Mouse (Mus musculus) frontal cortex, postnatal 14 days (tissue): Measurements from ENCODE around the gene Spats2.

Source experiments
- DNase-seq, 2 experiments: peaks; one replicate each; pipeline ENCODE4 v3.0.0; 2022; ENCODE audit warnings: low spot score in 2 of 2

Spats2 gene

DNA sequence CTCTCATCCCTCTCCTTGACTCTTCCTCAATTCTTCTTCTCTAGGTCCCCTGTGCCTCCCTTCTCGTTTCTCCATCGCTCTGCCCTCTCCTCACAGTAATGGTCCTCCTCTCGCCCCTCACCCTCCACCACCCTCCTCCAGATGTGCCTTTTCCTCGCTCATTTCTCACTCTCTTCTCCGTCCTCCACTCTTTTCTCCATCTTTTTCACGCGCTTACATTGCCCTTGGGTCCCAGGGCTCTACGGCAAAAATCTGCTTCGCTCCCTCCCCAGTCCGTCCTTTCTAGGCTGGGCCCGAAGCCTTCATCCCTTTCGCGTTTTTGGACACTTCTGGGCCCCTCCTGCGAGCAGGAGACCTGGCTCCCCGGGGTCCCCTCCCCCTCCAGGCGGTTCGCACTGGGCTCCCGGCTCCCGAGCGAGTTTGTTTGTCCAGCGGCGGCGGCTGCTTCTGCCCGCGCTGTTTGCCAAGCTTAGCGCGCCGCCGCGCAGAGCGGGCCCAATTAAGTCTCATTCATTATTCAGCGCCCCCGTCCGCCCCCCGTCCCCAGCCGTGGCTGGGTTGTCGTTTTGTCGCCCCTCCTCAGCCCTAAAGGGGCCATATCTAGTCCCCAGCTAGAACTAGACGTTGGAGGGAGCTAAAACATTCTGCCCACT, 27.8 kb upstream of the Spats2 start:
- no peak for DNase-seq

DNA sequence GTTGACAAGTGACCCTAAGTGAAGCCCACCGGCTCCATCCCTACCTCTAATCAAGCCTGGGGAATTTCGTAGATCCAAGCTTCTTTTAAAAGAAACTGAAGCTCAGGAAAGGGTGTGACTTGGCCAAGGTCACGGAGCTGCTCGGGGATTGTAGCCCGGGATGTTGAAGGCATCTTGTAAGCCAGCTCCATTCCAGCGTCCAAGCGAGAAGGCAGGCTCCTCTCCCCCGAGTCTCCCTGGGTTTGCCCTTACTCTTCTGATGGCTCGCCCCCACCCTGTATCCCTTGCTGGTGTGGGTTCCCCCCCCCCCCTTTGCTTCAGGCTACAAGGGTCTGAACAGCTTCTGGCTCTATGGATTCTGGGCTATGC, 27.2 kb upstream of the Spats2 start:
- DNase-seq = no peak

DNA sequence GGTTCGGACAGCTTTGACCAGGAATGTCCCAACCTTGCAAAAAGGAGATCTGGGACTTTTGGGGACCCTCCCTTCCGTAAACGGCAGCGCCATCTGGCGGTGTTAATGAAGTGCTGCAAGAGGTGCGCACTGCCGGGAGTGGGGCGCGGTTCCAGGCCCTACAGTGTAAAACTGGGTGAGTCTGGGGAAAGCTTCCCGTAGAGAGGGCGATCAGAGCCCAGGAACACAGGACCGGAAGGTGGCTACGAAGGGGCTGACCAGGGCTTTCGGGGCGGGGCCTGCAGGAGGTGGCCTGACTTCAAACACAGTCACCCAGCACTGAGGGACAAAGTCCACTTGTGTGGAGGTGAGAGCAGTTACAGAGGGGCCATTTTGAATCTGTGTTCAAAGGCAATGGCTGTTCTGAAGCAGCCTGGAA, 26.6 kb upstream of the Spats2 start:
- DNase-seq = no peak

DNA sequence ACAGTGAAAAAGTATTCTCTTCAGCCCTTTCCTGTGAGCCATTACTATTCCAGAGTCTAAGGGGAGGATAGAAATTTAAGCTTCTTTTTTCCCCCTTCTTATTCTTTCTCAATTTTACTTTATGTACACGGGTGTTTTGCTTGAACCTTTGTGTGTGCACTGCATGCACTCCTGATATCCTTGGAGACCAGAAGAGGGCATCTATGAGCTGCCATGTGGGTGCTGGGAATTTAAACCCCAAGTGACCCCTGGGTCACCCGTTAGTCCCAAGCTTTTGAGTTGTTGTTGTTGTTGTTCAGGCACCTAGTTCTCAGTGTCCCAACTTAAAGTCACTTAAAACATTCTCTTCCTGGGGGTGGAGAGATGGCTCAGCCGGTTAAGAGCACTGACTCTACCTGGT, 25.7 kb upstream of the Spats2 start:
- no peak for DNase-seq

DNA sequence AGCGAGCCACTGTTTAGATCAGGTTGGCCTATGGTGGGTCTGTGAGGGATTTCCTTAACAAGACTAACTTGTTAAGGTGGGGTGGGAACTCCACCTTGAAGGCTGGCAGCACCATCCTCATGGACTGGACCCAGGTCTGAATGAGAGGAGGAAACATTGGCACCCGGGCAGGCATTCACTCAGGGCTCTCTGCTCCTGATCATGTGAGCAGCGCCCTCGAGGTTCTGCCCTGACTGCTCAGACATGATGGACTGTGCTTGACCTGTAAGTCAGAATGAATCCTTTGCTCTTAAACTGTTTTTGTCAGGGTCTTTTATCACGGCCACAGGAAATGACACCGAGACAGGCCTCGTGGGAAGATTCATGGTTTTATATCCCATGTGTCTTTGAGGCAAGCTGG, 20.5 kb upstream of the Spats2 start:
- no peak for DNase-seq

DNA sequence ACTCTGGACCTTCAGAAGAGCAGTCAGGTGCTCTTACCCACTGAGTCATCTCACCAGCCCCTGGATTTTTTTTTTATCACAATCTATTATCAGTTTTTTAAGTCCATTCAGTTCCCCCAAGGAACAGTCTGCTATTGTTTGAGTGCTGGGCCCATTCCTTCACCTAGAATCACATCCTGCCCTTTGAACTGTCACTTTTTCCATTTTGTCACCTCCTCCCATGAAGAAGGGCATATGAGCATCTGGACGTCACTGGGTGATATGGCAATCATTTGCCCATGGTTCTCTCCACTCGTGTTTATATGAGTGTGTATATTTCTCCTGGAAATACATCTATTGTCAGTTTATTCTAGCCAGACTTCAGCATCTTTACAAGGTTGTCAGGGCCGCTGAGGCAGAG, 17.9 kb upstream of the Spats2 start:
- no peak for DNase-seq

DNA sequence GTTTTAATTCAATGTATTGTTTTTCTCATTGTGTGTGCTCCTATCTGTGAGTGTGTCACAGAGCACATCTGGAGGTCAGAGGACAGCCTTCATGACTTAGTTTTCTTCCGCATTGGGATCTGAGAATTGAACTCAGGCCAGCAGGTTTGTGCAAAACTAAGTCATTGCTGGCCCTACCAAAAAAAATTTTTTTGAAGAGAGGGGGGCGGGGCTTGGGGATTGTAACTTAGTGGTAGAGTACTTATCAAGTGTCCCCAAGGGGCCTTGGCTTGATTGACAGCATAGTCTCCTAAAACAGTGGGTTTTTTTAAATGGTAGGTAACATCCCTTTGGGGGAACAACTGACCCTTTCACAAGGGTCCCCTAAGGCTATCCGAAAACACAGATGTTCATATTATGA, 14.6 kb upstream of the Spats2 start:
- no peak for DNase-seq

DNA sequence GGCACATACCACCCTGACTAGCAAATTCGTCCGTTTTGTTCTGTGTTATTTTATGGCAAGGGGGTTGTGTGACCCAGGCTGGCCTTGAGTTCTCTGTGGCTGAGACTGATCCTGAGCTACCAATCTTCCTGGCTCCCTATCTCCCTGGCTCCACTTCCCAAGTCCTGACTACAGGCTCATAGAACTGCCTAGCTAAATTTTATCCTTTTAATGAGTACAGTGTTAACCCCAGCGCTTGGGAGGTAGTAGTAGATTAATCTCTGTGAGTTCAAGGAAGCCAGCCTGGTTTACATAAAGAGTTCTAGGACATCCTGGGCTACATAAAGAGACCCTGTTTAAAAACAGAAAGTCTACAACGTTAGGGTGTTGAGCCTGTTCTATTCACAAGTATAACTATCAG, 13.9 kb upstream of the Spats2 start:
- no peak for DNase-seq

DNA sequence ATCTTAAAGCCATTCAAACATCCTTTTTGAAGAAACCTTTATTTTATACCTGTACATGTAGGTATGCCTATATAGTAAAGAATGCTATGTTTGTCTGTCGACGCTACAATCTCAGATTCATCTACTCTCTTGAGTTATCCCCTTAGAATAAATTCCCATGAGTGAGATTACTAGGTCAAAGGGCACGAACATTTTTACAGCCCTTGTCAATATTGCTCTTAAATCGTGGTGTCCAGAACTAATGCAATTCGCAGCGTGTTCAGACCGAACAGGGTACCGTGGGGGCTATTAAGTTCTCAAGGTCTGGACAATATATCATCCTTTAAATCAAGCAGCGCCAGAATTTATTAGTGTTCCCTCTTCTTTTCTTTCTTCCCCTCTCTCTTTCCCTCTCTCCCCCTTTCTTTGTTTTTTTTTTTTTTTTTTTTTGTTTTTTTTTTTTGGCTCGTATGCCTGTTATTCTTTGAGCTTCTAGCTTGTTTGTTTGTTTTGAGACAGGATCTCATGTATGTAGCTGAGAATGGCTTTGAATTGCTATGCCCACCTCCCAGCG, 12.8 kb upstream of the Spats2 start:
- DNase-seq = no peak

DNA sequence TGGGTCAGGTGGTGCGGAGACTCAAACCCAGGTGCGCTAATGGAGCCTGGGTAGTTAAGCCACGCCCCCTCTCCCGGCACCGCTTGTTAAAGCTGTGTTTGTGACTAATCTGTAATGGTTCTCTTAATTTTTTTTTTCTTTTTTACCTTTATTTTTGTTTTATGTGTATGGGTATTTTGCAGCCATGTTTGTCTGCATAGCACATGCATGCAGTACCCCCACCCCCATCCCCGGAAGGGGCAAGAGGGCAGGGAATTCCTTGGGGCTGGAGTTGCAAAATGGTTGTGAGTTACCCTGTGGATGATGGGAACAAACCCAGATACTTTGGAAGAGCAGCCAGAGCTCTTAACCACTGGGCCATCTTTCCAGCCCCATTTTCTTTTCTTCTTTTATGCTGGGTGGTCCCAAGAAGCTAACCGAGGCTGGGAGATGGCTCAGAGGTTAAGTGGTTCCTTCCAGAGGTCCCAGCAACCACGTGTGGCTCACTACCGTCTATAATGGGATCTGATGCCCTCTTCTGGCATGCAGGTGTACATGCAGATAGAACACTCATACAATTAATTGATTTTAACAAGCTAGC, 12.2 kb upstream of the Spats2 start:
- DNase-seq = no peak

DNA sequence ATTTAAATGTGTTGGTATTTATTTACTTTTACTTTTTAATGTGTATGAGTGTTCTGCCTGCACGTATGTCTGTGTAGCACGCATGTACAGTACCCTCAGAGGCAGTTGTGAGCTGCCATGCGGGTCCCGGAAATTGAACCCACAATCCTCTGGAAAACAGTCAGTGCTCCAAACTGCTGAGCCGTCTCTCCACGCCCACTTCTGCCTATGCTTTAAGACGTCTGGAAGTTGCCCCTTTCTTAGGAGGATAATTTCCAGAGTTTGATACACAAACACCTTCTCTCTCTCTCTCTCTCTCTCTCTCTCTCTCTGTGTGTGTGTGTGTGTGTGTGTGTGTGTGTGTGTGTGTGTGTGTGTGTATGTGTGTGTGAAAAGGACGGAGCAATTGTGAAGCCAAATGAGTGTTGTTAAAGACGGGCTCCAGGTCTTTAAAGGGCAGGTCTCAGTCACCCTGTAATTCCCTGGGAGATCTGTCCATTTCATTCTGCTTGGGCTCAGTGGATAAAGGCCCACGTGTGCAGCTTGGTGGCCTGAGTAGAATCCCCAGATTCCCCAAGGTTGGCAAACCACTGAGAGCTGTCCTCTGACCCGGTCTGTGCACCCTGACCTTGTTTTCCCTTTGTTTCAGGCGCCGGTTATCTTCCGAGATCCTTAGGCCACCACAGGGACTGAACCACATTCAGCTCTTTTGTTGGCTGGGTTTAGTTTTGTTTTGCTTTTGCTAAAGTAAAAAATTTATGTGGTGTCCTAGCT, 11.2 kb upstream of the Spats2 start:
- DNase-seq = no peak

DNA sequence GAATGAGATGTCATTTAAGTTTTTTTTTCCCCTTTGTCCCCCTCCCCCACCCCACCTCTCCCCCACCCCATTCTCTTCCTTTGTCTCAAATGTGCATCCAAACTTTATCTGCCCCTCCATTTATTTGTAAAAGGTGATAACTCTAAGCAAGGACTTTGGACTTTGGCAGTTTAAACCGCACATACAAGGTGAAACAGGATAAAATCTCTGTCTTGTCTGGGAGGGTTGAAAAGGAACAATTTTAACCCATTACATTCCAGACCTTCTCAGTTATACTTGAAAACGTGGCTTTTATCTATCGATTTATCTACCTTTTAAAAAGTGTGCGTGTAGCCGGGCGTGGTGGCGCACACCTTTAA, 10.7 kb upstream of the Spats2 start:
- no peak for DNase-seq

DNA sequence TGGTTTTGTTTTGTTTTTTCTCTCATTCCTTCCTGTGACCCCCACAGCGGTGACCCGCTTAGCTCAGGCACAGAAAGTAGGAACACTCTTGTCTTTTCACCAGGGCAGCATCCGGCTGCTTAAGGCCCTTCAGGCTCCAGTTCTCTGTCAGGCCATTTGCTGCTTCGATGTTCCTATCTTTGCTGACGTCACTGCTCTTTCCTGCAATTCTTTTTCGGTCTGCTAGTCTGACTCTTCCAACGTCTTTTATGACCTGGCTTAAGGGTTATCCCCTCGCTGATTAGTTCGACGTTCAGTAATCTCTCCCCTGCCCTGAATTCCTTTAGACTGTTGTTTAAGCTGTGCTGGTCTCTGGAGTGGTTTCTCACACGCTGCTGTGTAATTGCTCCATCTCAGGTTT, 9.2 kb upstream of the Spats2 start:
- DNase-seq = no peak

DNA sequence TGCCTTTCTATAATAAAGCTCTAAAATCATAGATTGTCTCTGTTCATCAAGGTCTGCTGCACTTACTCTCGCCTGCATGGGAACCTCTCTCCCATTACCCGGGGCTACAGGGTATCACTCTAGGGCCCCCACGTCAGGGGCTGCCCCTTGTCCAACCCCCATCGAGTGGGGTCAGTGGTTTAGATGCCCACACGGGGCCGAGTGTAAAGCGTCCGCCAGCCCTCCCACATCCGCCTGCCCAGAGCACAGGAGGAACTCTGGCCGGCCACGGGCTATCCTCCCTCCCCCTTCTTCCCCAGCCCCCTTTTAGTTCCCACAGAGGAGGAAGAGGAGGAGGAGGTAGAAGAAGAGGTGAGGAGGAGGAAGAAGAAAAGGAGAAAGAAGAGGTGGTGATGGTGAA, 4.9 kb upstream of the Spats2 start:
- DNase-seq = no peak

DNA sequence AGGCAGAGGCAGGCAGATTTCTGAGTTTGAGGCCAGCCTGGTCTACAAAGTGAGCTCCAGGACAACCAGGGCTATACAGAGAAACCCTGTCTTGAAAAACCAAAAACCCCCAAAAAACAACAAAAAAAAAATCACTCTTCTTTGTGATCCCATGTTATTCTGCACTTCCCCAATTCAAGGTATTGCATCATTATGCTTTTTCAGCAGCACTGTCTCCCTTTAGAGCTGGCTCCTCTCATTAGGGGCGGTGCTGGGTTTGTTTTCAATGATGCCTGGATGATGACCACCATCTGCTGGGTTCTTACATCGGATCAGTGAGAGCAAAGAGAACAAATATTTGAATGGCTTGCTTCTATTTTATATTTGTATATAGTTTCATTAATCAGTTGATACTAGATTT, 3.1 kb upstream of the Spats2 start:
- no peak for DNase-seq

DNA sequence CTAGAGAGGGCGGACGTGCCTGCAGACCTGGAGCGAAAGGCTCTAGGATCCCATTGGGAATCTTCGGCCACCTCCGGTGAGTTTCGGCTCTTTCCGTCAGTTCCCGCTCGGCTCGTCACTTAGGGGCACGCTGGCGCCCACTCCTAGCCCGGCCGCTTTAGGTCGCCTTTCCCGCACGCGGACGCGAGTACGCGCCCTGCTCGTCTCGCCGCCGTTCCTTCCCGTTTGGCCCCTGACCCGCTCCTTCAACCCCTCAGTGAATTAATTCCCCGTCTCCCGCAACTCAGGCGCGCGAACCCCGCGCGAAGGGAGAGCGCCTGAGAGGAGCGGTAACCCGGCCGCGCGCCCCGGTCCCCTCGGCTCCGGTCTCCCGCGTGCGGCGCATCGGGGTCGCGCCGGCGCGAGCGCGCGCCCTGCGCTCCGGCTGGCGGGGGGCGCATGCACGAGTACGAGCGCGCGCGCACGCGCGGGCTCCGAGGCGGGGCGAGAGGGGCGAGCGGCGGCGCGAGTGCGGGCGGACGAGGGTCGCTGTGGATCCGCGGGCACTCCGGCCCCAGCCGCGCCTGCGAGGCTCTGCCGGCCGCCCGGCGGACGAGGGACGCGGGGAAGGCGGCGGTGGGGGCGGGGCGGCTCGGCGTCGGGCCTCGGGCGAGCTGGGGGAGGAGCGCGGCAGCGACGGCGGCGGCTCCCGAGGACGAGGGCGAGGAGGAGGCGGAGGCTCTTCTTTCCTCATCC, 532 bp downstream of the Spats2 start:
- DNase-seq = peak; percentile 76 to 82

DNA sequence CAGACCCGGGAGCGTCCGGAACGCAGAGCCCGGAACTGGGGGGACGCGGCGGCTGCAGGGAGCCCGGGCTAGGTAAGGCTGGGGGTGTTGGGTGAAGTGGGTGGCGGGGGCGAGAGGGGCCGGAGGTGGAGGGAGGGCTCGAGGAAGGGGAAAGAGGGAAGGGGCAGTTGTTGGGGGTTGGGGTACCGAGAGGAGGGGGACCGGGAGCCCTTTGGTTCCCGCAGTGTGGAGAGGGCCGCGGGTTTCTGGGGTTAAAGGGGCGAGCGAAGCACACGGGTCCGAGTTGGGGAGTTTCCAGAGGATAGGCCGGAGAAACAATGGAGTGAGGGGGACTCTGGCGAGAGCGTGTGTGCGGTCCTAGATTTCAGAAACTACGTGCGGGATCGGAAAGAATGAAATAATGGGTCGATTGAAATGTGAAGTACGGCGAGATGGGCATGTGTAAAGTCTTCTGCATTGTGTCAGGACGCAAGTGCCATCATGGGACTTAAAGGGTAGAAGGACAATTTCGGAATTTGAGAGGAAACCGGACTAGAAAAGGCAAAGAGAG, 1.2 kb downstream of the Spats2 start:
- DNase-seq = peak in 1 of 2 experiments; percentile 8

DNA sequence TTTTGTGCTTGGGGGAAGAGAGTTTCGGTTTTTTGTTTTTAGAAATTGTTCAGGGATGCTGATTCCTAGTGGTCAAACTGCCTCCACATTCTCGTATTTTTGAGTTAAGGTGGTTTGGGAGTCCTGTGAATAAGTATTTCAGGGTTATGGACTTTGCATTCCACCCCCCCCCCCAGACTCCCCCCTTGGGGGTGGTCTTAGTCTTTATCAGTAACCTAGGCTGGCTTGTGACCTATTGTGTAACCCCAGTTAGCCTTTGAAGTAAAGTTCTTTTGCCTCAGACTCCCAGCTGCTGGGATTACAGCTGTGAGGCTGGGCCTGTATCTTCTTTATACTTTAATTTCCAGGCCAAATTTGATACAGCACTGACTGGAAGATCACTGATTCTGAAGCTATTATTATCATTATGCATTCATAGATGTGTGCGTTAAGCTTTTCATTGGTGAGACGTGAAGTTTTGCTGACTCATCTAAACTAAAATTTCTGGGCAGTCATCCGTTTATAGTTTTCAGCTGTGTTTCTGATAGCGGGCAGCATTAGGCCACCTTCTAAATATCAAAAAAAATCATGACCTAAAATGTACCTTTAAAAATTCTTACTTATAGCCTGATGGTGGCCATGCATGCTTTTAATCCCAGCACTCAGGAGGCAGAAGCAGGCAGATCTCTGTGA, 2.3 kb downstream of the Spats2 start:
- DNase-seq = no peak

DNA sequence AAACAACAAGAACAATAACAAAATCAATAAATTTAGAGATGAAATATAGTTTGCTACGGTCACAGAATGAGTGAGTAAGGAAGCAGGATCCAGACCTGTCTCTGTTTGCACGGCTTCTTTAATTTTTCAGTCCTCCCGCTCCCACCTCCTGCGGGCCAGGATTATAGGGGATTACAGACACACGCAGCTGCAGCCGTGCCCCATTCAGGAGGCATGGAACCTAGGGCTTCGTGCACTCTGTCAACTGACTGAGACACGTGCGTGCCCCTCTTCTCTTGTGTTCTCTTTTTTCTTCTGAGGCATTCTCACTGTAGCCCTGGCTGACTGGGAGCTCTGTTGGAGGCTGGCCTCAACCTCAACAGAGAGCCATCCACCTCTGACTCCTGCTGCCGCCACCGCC, 3.7 kb downstream of the Spats2 start:
- no peak for DNase-seq

DNA sequence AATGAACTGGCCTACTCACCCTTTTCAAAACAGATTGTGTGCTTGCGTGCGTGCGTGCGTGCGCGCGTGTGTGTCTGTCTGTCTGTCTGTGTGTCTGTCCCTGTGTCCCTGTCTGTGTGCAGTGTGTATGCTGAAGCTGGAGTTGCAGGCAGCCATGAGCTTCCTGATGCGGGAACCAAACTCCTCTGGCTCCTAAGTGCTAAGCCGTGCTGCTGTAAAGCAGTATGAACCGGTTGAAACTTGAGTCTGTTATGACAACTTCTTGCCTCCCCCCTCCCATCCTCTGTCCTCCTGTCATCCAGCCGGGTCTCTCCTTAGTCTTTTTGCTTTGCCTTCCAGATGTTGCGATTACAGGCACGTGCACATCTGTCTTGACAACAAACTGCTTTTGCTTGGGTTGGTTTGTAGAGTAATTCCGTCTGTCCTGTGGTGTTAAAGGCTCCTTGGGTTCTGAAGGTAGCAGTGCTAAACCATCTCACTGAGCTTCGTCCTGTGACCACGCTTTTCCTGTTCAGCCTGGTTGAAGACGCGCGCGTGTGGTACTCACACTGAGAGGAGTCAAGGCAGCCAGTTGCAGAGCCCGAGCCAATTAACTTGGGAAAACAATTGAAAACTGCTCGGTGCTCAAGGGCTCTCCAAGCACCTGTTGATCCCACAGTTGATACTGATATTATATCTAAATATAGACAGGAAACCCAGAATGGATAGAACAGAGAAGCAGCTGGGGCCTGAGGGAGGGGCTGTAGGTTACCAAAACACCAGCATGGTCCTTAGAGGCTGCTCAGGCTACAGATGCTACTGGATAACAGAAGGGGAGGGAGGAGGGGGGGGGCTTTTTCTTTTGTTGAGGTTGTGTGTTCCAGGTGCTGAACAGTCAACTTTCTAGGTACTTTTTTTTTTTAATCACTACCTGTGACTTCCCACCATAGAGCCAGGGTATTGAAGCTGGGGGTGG, 4.5 kb downstream of the Spats2 start:
- no peak for DNase-seq
